Mouse (Mus musculus): Measurements from ENCODE around the gene Smarcc2. TPM values are rescaled to one million over a fixed set of nuclear protein-coding genes. Genes with fewer than 3 reads are reported as not detected.

The Smarcc2 gene
- total RNA-seq, 2 experiments from 2014 or later: 228 to 242 TPM

DNA sequence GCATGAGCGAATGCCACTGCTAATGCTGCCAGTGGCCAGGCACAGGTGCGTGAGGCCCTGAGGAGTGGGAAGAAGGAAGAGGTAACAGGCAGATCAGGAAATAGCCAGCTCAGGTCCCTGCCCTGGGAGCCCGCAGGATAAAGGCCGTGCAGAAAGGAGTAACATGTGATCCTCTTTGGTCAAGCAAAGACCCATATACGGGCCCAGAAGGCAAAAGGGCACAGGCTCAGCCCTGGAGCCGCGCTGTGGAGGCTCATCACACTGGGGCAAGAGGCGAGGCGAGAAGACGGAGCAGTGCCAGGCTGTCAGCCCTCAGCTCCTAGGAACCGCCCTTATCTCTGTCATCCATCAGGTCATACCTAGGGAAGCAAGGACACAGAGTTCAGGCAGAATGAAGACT lies 51.3 kb downstream of the Smarcc2 start:
- DNase-seq (ENCODE audit: extremely low spot score in 1 of 2, low spot score in 1 of 2): no peak

DNA sequence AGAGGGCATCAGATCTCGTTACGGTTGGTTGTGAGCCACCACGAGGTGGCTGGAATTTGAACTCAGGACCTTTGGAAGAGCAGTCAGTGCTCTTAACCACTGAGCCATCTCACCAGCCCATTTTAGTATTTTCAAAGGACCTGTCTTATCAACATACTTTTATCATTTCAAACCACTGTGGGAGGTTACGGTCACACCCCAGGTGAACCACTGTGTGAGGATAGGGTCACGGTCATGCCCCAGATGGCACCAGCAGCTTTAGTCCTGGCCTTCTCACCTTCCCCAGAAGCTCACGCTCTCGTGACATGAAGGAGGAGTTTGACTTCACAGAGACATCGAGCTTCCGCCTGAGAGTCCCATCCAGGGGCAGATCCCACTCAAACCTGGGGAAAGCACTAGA lies 52.1 kb downstream of the Smarcc2 start:
- no peak for DNase-seq (ENCODE audit: extremely low spot score in 1 of 2, low spot score in 1 of 2)

DNA sequence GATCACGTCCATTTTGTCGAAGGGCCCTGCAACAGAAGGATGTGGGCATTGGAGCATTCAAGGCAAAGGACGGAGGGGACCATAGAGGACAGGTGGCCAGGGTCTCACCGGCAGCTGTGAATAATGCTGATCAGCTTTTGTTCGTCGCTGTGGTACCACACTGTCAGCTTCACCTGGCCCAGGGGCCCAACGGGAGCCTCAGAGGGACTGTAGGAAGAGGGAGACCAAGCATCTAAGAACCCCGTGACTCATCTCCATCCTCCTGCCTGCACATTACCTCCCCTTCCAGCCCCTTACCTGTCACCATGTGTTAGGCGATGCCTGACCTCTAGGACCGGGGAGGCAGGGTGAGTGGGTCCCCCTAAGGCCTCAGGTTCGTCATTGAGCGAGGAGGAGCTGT lies 52.7 kb downstream of the Smarcc2 start:
- no peak for DNase-seq (ENCODE audit: extremely low spot score in 1 of 2, low spot score in 1 of 2)

DNA sequence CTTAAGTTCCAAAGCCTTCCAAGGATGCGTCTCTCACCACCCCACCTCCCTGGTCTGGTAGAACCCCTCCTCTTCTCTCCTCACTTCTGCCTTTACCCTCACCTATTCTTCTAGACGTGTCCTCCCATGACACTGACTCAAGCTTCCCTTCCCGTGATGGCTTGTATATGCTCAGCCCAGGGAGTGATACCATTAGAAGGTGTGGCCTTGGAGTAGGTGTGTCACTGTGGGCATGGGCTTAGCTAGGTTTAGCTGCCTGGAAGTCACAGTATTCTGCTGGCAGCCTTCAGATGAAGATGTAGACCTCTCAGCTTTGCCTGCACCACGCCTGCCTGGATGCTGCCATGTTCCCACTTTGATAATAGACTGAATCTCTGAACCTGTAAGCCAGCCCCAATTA lies 56.0 kb downstream of the Smarcc2 start:
- DNase-seq (ENCODE audit: extremely low spot score in 1 of 2, low spot score in 1 of 2): no peak

DNA sequence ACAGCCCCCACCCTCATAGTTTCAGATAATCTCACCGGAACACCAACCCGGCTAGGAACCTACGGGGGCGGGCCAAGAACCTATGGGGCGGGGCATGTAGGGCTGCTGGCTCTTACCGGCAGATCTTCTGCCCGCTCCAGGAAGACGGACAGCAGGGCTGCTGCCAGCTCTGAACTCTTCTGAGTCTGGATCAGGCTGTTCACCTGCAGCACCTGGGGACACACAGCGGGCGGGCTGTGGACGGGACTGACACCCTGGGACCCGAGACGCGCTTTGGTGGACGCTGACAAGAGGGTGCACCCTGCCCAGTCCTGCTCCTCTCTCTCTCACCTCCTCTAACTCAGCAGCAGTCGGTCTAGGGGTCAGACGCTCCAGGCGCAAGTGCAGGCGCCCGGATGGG lies 57.0 kb downstream of the Smarcc2 start:
- no peak for DNase-seq (ENCODE audit: extremely low spot score in 1 of 2, low spot score in 1 of 2)

DNA sequence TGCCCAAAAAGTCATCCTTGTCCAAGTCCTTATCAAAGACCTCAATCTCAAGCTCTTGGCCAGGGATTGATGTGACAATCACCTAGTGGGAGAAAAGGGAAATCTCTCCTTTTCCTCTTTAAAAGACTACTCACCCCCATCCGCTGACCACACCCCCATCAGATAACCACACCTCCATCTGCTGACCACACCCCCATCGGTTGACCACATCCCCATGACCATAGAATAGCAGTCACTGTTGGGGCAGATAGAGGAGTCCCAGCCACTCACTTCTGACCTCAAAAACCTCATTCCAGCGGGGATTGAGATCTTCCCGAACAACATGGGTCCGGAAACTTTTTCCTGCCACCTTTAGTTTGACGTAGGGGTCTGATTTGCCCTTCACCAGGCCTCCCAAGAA lies 57.6 kb downstream of the Smarcc2 start:
- DNase-seq (ENCODE audit: extremely low spot score in 1 of 2, low spot score in 1 of 2): no peak

DNA sequence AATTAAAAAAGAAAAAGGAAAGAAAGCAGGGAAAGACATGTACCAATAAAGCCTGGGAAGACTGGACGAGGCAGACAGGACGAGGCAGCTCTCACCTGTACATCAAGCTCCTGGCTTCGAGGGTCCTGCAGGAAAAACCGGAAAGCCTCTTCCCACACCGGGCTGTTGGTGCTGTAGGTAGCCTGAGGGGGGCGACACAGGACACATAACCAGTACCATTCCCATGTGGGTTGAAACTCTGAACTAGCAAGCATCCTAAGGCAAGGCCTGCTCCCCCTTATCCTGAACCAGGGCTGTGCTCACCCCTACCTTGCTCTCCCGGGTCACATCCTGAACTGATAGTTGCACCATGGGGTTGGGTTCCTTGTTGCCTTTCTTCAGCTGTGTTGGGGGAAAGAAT lies 59.8 kb downstream of the Smarcc2 start:
- peak in 1 of 2 experiments; percentile 52 for DNase-seq (ENCODE audit: extremely low spot score in 1 of 2, low spot score in 1 of 2)

DNA sequence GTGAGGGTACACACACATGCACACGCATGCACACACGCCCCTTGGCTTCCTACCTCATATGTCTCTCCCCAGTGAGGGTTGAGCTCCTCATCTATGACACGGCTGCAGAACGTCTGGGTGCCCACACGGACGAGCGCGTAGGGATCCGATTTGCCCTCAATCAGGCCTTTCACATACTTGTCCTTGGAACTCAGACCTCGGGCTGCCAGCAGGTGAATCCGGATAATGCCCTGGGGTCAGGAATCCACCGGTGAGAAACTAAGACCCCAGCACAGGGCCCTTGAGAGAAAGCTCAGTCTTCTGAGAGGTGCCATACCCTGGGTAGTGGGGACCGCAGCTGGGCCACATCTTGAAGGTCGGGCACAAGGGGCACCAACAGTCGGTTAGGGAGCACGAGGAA lies 61.5 kb downstream of the Smarcc2 start:
- DNase-seq (ENCODE audit: extremely low spot score in 1 of 2, low spot score in 1 of 2): no peak

DNA sequence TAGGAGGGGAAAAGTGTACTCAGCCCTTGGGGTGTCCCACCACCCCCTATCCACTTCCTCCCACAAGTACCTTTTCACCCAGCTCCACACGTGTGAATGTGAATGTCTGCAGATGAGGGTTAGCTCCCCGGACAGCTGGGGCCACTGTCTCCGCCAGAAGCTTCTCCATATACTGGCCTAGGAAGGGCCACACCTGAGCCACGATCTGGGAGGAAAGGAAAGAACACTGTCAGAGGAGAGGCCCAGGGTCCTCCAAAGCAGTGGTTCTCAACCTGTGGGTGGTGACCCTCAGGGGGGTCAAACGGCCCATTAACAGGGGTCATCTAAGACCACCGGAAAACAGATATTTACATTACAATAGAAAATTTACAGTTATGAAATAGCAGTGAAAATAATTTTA lies 63.3 kb downstream of the Smarcc2 start:
- no peak for DNase-seq (ENCODE audit: extremely low spot score in 1 of 2, low spot score in 1 of 2)

DNA sequence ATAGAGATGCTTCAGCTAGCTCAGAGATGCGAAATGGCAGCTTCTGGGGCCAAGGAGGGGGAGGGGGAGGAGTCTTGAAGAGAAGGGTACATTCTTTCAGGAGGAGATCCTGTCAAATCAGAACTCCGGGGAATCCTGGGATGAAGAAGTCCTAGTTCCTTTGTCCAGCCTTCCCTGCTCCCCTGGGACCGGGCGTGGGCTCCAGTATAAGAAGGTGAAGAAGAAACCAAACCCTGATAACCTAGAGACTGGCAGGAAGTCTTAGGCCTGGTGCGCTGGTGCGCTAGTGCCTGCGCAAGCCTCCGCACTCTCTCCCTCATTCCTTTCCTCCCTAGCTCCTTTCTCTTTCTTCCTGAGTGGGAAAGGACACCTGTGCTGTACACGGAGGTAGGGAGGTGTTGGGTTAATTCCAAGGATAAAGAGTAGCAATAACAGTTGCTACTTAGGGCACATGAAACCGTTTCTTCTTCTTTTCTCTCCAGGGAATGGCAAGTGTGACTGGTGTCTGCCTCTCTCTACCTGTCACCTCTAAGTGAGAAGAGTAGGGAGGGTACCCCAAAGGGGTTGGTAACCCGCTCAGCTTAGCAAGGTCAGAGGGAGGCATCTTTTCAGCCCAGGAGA lies 65.2 kb downstream of the Smarcc2 start:
- DNase-seq (ENCODE audit: extremely low spot score in 1 of 2, low spot score in 1 of 2): no peak

DNA sequence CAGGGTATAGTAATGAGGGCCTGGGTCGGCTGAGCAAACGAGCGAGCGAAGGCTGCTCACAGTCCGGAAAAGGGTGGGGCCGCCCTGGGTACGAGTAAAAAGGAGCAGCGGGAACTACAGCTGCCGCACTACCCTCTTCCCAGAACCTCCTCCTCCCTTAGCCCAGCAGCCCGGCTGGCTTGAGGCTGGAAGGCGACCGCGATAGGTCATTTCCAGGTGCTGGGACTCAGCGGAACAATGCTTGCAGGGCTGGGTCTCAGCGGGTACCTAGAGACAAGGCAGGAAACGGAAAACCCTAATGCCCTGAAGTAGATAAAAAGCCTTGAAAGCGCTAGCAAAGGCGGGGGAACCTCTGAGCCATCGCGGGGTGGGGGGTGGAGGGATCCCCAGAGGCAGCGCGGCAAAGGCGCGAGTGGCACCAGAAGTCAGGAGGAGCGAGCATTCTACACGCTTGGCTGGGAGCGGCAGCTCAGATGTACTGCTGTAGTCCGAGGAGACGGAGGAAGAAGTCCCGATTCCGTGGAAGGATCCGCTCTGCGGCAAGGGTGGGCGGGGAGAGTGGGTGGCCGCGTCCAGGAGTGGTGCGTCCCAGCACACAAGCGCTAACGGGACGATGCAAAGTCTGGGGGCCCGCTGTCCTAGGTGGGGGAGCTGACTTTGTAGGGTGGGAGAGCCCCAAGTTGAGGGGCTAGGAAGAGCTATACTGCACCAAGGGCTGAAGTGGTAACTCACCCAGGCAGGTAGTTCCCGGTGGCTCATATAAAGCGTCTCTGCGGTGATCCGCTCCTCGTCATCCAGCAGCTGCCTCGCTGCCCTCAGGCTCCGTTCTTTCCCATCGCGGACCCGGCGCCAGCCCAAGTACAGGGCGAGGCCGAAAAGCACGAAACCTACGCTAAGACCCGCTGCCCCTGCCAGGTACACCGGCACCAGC lies 65.9 kb downstream of the Smarcc2 start:
- no peak for DNase-seq (ENCODE audit: extremely low spot score in 1 of 2, low spot score in 1 of 2)

DNA sequence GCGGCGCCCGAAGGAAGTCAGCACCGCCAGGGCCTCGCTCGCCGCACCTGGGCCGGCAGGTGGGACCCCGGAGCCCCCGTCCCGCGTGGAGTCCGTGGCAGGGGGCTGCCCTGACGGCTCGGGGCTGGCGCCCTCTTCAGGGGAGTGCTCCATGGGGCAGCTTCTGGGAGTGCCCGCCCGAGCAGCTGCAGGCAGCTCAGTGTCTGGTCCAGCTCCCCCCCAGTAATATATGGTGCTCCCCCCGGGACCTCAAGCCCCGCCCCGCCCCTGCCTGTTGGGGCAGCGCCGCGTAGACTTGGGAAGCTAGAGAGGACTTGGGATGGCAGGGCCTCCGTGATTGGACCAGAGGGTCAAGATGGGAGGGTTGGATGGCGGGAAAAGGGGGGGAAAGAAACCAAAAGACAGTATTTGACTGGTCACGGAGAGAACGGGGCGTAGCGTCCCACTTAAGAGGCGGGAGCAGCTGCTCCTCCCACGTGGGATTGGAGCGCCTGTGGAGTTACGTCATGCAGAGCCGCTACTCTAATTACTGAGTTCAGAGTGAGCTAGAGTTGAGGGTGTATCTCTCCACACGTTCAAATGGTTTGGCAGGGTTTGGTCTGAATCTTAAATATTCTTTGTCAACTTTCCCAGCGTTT lies 66.7 kb downstream of the Smarcc2 start, which contains the start of gene Esyt1:
Esyt1 (minus strand) TSS at position 201 of the 638 bp plus-strand sequence.
- DNase-seq (ENCODE audit: extremely low spot score in 1 of 2, low spot score in 1 of 2): peak; percentile 52 to 58

DNA sequence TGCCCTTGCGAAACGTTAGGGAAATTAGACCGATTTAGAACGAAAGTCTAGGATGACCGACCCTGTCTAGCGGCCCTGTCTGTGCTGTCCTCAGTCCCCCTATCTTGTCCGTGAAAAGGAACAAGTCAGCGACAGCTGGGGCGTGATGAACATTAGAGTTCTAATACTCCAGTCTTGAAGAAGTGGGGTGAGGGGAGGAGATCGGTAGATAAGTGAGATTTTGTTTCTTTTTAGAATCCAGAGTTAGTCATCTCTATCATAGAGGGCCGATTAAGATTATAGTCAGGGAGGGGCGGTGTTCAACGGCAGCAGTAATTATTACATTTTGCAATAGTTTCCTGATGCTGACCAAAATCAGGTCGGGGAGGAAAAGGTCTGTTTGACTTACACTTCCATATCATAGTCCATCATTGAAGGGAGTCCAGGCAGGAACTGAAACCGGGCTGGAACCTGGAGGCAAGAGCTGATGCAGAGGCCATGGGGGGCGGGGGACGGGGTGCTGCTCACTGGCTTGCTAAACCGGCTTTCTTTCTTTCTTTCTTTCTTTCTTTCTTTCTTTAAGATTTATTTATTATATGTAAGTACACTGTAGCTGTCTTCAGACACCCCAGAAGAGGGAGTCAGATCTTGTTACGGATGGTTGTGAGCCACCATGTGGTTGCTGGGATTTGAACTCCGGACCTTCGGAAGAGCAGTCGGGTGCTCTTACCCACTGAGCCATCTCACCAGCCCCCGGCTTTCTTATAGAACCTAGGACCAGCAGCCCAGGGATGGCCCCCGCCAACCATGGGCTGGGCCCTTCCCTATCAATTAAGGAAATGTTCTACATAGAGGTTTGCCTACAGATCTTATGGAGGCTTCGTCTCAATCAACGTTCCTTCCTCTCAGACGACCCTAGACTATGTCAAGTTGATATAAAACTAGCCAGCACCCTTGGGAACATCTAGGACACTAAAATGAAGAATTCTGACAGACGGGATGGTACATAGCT lies 67.6 kb downstream of the Smarcc2 start:
- DNase-seq (ENCODE audit: extremely low spot score in 1 of 2, low spot score in 1 of 2): no peak

DNA sequence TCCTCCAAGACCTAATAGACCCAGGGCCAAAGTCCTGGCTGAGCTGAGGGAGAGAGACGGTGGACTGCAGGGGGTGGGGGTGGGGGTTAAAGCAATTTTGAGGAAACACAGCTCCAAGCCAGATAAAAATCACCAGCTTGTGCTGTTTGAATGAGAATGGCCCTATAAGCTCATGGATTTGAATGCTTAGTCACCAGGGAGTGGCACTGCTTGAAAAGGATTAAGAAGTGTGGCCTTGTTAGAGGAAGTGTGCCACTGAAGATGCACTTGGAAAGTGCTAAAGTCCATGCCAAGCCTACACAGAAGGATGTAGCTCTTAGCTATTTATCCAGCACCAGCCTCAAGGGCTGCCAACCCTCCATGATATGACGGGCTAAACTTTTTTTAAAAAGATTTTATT lies 76.2 kb downstream of the Smarcc2 start:
- DNase-seq (ENCODE audit: extremely low spot score in 1 of 2, low spot score in 1 of 2): no peak

DNA sequence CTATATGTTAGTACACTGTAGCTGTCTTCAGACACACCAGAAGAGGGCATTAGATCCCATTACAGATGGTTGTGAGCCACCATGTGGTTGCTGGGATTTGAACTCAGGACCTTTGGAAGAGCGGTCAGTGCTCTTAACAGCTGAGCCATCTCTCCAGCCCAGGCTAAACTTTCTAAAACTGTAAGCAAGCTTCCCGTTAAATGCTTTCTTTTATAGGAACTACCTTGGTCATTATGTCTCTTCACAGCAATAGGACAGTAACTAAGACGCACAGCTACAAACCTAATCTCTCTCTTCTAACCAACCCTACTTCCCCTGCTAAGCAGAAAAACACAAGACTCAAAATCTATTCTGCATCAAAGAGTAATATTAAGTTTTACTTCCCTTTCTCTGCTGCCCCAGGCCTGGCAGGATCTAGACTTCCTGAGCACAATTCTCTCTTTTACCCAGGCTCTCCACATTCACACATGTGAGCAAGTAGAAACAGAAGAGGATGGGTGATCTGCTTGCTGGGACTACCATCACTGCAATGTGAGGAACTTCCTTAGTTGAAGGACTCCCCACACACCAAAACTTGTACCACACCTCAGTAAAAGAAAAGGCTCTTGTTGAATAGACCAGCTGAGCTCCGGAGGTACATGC lies 76.7 kb downstream of the Smarcc2 start:
- no peak for DNase-seq (ENCODE audit: extremely low spot score in 1 of 2, low spot score in 1 of 2)

DNA sequence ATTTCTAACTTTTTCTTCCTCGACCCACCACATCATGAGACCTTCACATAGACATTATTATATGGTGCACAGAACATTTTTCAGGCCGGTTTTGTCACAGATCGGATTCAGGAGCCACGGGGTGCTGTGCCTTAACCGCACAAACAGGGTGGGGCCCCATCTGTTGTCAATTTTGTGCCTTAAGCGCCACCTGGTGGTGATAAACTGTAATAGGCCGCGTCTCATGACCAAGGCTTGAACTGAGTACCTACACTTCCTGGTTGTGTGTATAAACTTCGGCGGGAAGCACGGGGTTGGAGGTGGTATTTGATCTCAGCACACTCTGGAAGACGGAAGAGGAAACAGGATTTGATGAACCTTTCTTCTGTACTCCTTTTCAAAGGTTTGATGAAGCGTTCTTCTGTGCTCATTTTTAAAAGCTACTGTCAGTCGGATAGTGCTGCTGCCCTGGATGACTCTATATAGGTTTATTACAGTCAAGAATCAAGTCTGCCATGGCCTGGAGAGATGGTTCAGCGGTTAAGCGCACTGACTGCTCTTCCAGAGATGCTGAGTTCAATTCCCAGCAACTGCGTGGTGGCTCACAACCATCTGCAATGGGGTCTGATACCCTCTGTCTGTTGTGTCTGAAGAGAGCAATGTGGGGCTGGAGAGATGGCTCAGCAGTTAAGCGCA lies 77.4 kb downstream of the Smarcc2 start:
- DNase-seq (ENCODE audit: extremely low spot score in 1 of 2, low spot score in 1 of 2): peak; percentile 69 to 83

DNA sequence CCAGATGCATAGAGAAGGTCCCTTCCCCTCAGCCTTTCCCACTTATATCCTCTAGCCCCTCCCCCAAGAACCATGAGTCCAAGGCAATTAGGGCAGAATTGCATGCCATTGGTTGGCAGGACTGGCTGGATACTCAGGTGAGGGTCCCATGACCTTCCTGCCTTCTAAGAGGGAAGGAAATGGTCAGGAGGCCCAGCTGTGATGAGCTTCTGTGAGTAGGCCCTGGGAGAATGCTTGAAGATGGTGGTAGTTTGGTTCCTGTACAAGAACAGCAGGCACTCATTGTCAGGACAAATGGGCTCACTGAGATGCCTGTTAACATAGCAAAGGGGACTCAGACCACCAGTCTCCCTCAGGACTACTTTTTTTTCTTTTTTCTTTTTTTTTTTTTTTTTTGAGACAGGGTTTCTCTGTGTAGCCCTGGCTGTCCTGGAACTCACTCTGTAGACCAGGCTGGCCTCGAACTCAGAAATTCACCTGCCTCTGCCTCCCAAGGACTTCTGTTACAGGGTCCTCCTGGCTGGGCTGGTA lies 79.4 kb downstream of the Smarcc2 start:
- no peak for DNase-seq (ENCODE audit: extremely low spot score in 1 of 2, low spot score in 1 of 2)

Measured in layer of hippocampus, postnatal 25 days (tissue).